Mouse (Mus musculus) G1E (cell line): Measurements from ENCODE around the gene Olfr545. TPM values are rescaled to one million over a fixed set of nuclear protein-coding genes. Genes with fewer than 3 reads are reported as not detected.

ENCODE experiments used
- ATAC-seq: 2 replicates; pipeline ENCODE4 v1.8.0; 2016; ENCODE audit warnings: mild to moderate bottlenecking; ENCODE audit not compliant: insufficient number of reproducible peaks, poor library complexity, low FRiP score, severe bottlenecking; ENCODE audit errors: extremely low read depth
- DNase-seq: peaks from one replicate; pipeline ENCODE4 v3.0.0; 2012; ENCODE audit warnings: low spot score
- H3K27me3 ChIP-seq: 2 replicates; pipeline ENCODE4 v1.6.1; 2012; ENCODE audit warnings: mild to moderate bottlenecking, low read length, inconsistent platforms; ENCODE audit not compliant: insufficient read depth
- H3K36me3 ChIP-seq: replicated peaks from 2 replicates; pipeline ENCODE3; 2012; ENCODE audit warnings: mild to moderate bottlenecking, inconsistent platforms
- H3K4me1 ChIP-seq: 2 replicates; pipeline ENCODE4 v1.6.1; 2012; ENCODE audit warnings: low read depth, low read length, inconsistent platforms, mixed read lengths; ENCODE audit not compliant: insufficient read depth
- H3K4me3 ChIP-seq: 2 replicates; pipeline ENCODE4 v1.5.1; 2012; ENCODE audit warnings: low read depth, mild to moderate bottlenecking, inconsistent platforms, low read length, moderate library complexity, mixed read lengths
- H3K9me3 ChIP-seq: replicated peaks from 2 replicates; pipeline ENCODE4 v1.6.1; 2012; ENCODE audit warnings: inconsistent platforms
- CTCF ChIP-seq: IDR thresholded peaks from 2 replicates; pipeline ENCODE4 v1.5.1; 2012; ENCODE audit warnings: low read depth, low read length, inconsistent platforms, mixed read lengths
- GATA1 ChIP-seq: IDR thresholded peaks from 2 replicates; pipeline ENCODE4 v1.6.1; 2012; ENCODE audit warnings: borderline replicate concordance, low read length, inconsistent platforms, mixed read lengths
- GATA2 ChIP-seq: IDR thresholded peaks from 2 replicates; pipeline ENCODE4 v1.6.1; 2012; ENCODE audit warnings: low read depth, low read length, inconsistent platforms, borderline replicate concordance
- POLR2AphosphoS5 ChIP-seq: IDR thresholded peaks from 2 replicates; pipeline ENCODE4 v1.6.1; 2012; ENCODE audit warnings: low read depth, low read length, inconsistent platforms; ENCODE audit not compliant: insufficient replicate concordance
- TAL1 ChIP-seq: conservative IDR thresholded peaks from 2 replicates; pipeline ENCODE4 v1.6.1; 2012; ENCODE audit warnings: low read depth, low read length, inconsistent platforms, mixed read lengths
- polyA plus RNA-seq: library from polyadenylated mRNA; stranded (reverse); fragments of >175 nt; gene quantifications from 2 replicates; pipeline ENCODE4 v1.2.3, GENCODE M21; 2012
- total RNA-seq, 2 experiments: library from RNA; stranded (forward) in 1 of 2; stranded (reverse) in 1 of 2; fragments of 200-1000 nt in 1 of 2; fragments of >200 nt in 1 of 2; fragmentation: Nextera tagmentation in 1 of 2; gene quantifications; 2 replicates each; pipeline ENCODE4 v1.2.3; 2014 to 2017

Olfr545 gene
- total and polyA plus RNA-seq, 3 experiments = 0.05 TPM; not detected in 2

DNA sequence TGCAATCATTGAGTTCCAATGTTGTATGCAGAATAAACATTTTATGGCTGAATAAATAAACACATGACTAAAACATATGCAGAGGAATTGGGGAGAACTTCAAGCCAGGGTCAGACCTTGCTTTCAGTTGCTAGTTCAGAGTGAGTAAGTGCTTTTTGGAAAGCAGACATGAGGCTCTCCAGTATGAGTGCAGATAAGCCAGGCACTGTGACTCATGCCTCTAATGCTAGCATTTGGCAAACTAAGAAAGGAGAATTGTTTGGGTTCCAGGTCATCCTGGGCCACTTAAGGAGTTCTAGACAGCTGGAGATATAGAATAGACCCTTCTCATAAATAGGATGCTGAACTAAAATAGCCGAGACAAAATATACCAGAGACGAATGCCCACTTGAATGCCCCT lies 15.7 kb downstream of the Olfr545 start:
- ATAC-seq = no peak
- no peaks in the 10 kb centered on the region for H3K36me3 ChIP-seq
- peaks cover 13% of the 10 kb centered on the region for H3K27me3 ChIP-seq
- H3K9me3 ChIP-seq = no peaks in the 10 kb centered on the region
- no peak overlapping the region for H3K4me3 ChIP-seq
- H3K4me1 ChIP-seq = peaks cover 54% of the 10 kb centered on the region
- DNase-seq = no peak
- no peak for TF ChIP-seq CTCF
- TF ChIP-seq TAL1 = no peak
- TF ChIP-seq GATA1 = no peak
- TF ChIP-seq GATA2 = no peak
- TF ChIP-seq POLR2AphosphoS5 = no peak

DNA sequence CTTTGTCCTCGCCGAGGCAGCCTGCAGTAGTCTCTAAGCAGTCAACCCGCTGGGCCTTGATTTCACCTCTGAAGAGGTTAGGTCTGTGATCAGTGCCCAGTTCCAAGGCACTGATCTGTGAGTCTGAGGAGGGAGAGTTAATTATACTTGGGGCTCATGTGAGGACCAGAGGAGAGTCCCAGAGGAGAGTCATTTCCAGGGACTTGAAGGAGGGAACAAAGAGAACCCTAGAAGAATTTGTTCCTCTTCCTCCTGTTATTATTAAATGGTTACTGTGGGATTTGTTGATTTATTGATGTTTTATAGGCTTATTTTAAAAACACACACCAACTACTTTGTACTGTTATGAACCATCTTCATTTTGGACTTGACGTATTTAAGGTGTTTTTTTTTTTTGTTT lies 17.8 kb downstream of the Olfr545 start, which contains the start of gene Olfr543:
Gene Olfr543 (minus strand): TSS at position 101 of the 400 bp plus-strand sequence.
- peaks cover 43% of the 10 kb centered on the region for H3K4me1 ChIP-seq
- DNase-seq (no peak), ATAC-seq (no peak)
- no peak within 1 kb of the TSS for H3K4me3 ChIP-seq
- peaks cover 13% of the 10 kb centered on the region for H3K27me3 ChIP-seq
- H3K9me3 ChIP-seq = no peaks in the 10 kb centered on the region
- H3K36me3 ChIP-seq = peaks cover 8% of the 10 kb centered on the region
- no peak for TF ChIP-seq POLR2AphosphoS5
- no peak for TF ChIP-seq GATA1
- TF ChIP-seq CTCF = no peak
- no peak for TF ChIP-seq GATA2
- TF ChIP-seq TAL1 = no peak

- ATAC-seq = no peak
- H3K4me1 ChIP-seq = peaks cover 35% of the 10 kb centered on the region
- DNase-seq = no peak
- peaks cover 8% of the 10 kb centered on the region for H3K36me3 ChIP-seq
- no peaks in the 10 kb centered on the region for H3K9me3 ChIP-seq
- no peak overlapping the region for H3K4me3 ChIP-seq
- peaks cover 13% of the 10 kb centered on the region for H3K27me3 ChIP-seq
- TF ChIP-seq GATA1 (no peak), POLR2AphosphoS5 (no peak), TAL1 (no peak), GATA2 (no peak), CTCF (no peak)
Observed at GRCm38 (mm10) chr7:102480821-102481220, 18.6 kb downstream of the Olfr545 start.

- Histone ChIP-seq H3K9me3 (no peaks in the 10 kb centered on the region), H3K36me3 (peaks cover 11% of the 10 kb centered on the region), H3K27me3 (peaks cover 13% of the 10 kb centered on the region), H3K4me1 (peaks cover 26% of the 10 kb centered on the region), H3K4me3 (no peak overlapping the region)
- no peak for DNase-seq
- no peak for ATAC-seq
- no peak for TF ChIP-seq GATA2
Observed at GRCm38 (mm10) chr7:102479368-102480078, 19.9 kb downstream of the Olfr545 start.

GRCm38 (mm10) chr7:102478926-102479325 lies 20.4 kb downstream of the Olfr545 start:
- peaks cover 11% of the 10 kb centered on the region for H3K36me3 ChIP-seq
- H3K9me3 ChIP-seq = no peaks in the 10 kb centered on the region
- peaks cover 8% of the 10 kb centered on the region for H3K27me3 ChIP-seq
- DNase-seq (no peak), ATAC-seq (no peak)
- peaks cover 24% of the 10 kb centered on the region for H3K4me1 ChIP-seq
- H3K4me3 ChIP-seq = no peak overlapping the region
- no peak for TF ChIP-seq TAL1
- no peak for TF ChIP-seq POLR2AphosphoS5
- no peak for TF ChIP-seq GATA1
- TF ChIP-seq CTCF = no peak
- TF ChIP-seq GATA2 = no peak

GRCm38 (mm10) chr7:102478425-102478824 lies 20.9 kb downstream of the Olfr545 start:
- no peak for ATAC-seq
- no peak for DNase-seq
- Histone ChIP-seq H3K27me3 (peaks cover 8% of the 10 kb centered on the region), H3K4me1 (peaks cover 21% of the 10 kb centered on the region), H3K36me3 (peaks cover 11% of the 10 kb centered on the region), H3K4me3 (no peak overlapping the region), H3K9me3 (no peaks in the 10 kb centered on the region)
- TF ChIP-seq POLR2AphosphoS5 (no peak), GATA2 (no peak), CTCF (no peak), GATA1 (no peak), TAL1 (no peak)

- Histone ChIP-seq H3K4me1 (peaks cover 18% of the 10 kb centered on the region), H3K27me3 (peaks cover 3% of the 10 kb centered on the region; the same call in 1 of the 2 replicates), H3K9me3 (no peaks in the 10 kb centered on the region), H3K4me3 (no peak overlapping the region), H3K36me3 (peaks cover 14% of the 10 kb centered on the region)
- DNase-seq (no peak), ATAC-seq (no peak)
- no peak for TF ChIP-seq CTCF
Observed at GRCm38 (mm10) chr7:102477377-102477776, 22.0 kb downstream of the Olfr545 start.
